Mouse (Mus musculus) kidney, adult 2 months (tissue): Measurements from ENCODE around the gene Yif1b.

Source experiments
- CTCF ChIP-seq: fragments of 200-500 bp; conservative IDR thresholded peaks from 2 replicates; pipeline ENCODE4 v1.5.1; 2011; ENCODE audit warnings: low read depth, mild to moderate bottlenecking, control low read depth, low read length, moderate library complexity, mixed read lengths; ENCODE audit not compliant: insufficient read depth, insufficient read length
- POLR2A ChIP-seq: fragments of 200-500 bp; IDR thresholded peaks from one replicate; pipeline ENCODE4 v1.6.1; 2011; ENCODE audit warnings: low read depth, low read length, control low read depth

GRCm38 (mm10) chr7:29253842-29254241 is 15.7 kb downstream of the Yif1b start:
- no peak for TF ChIP-seq CTCF
- no peak for TF ChIP-seq POLR2A
